Mouse (Mus musculus): ENCODE data around the gene Casc1. TPM values are rescaled to one million over a fixed set of nuclear protein-coding genes. Genes with fewer than 3 reads are reported as not detected.
A peak's percentile ranks its signal among the peaks of the same experiment; 100 is the strongest.

Gene Casc1
- total RNA-seq (2012; rRNA removed) (0.15 and 0.20 TPM in 2 replicates), polyA plus RNA-seq (2012; ENCODE audit: insufficient read depth in 1 of 2, insufficient read length in 2 of 2, low read depth in 1 of 2, low replicate concordance in 2 of 2, missing spikeins in 1 of 2) (under 1 TPM in 1 of 2 experiments, not detected in 1; 0.22 TPM)

DNA sequence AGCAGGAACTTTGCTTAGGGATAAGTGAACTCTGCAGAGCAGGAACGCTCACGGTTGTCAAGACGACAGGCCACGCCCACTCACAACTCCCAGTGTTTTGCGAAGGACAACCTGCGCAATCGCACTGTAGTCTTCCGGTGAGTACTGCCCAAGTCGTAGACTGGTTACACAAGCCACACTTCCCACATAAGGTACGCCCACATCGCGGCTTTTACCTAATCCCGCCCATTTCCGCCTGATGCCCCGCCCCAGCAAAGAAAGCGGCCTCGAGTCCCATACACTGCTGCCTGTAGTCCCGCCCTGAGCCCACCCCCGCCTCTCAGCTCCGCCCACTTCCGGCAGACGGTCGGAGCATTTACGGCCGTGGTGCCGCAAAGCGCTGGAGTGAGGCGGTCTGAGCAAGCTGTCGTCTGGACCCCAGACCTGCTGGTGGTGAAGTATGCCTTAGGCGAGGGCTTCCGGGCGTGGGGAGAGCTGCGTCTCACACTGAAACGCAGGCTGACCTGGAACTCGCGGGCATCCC lies at the start of gene Casc1, which contains the start of gene Etfrf1:
Gene Casc1, minus strand, starts transcription at position 190 of the 523 bp plus-strand sequence.
Gene Etfrf1, plus strand, starts transcription at position 319 of the 523 bp plus-strand sequence.
- no peaks in the 10 kb centered on the region for H3K27me3 ChIP-seq (ENCODE audit: control insufficient read depth in 1 of 2, insufficient read depth in 2 of 2, low read length in 2 of 2)
- peak within 1 kb of the TSS; percentile 77 to 78 for H3K4me3 ChIP-seq (ENCODE audit: control insufficient read depth in 1 of 2, insufficient read depth in 1 of 2, low read depth in 2 of 2, low read length in 2 of 2)
- H3K27ac ChIP-seq (ENCODE audit: control insufficient read depth, low read depth, low read length): peak within 1 kb of the TSS; percentile 80
- H3K4me1 ChIP-seq (ENCODE audit: control insufficient read depth in 1 of 2, insufficient read depth in 2 of 2, low read length in 2 of 2): peaks cover 0 to 3% of the 10 kb centered on the region in 2 experiments; a peak in 3 of 4 replicates
- no peaks in the 10 kb centered on the region for H3K9me3 ChIP-seq (replicated peaks; ENCODE audit: insufficient read depth, low read length)
- DNase-seq (ENCODE audit: low read depth, low spot score): peak; percentile 99
- H3K79me2 ChIP-seq (ENCODE audit: control insufficient read depth, insufficient read depth, low read length, poor library complexity): peaks cover 5% of the 10 kb centered on the region
- TF ChIP-seq MAFK (IDR thresholded peaks at IDR 0.05; ENCODE audit: borderline replicate concordance, low read depth, low read length) (no peak), SIN3A (IDR thresholded peaks at IDR 0.05; ENCODE audit: low read length) (peak; percentile 98), MYC (IDR thresholded peaks at IDR 0.05; ENCODE audit: low read depth, low read length) (no peak), SMC3 (IDR thresholded peaks at IDR 0.05; ENCODE audit: low read depth, low read length) (no peak), USF1 (IDR thresholded peaks at IDR 0.05; ENCODE audit: low read depth, low read length) (peak; percentile 31; the same call in 1 of the 2 replicates), MAX (IDR thresholded peaks at IDR 0.05; ENCODE audit: low read length) (peak; percentile 16; the same call in 1 of the 2 replicates), TCF12 (IDR thresholded peaks at IDR 0.05; ENCODE audit: low read depth, low read length) (peak; percentile 57), CTCF (IDR thresholded peaks at IDR 0.05 in 2 of 3, conservative IDR thresholded peaks at IDR 0.05 in 1 of 3; ENCODE audit: control insufficient read depth in 1 of 3, insufficient read depth in 1 of 3, low read depth in 2 of 3, low read length in 3 of 3, poor library complexity in 1 of 3, severe bottlenecking in 1 of 3) (no peak), CHD1 (IDR thresholded peaks at IDR 0.05; ENCODE audit: low read depth, low read length) (no peak), BHLHE40 (IDR thresholded peaks at IDR 0.05; ENCODE audit: borderline replicate concordance, low read depth, low read length) (no peak), ELF1 (IDR thresholded peaks at IDR 0.05; ENCODE audit: low read depth, low read length) (peak; percentile 86), ETS1 (IDR thresholded peaks at IDR 0.05; ENCODE audit: low read depth, low read length) (no peak), NELFE (IDR thresholded peaks at IDR 0.05; ENCODE audit: low read depth, low read length) (peak; percentile 89), USF2 (IDR thresholded peaks at IDR 0.05; ENCODE audit: borderline replicate concordance in 1 of 2, insufficient read depth in 1 of 2, low read depth in 1 of 2, low read length in 2 of 2) (no peak), ZKSCAN1 (IDR thresholded peaks at IDR 0.05; ENCODE audit: low read depth, low read length) (no peak), POLR2AphosphoS5 (IDR thresholded peaks at IDR 0.05; ENCODE audit: borderline replicate concordance, low read depth, low read length) (no peak), ZMIZ1 (IDR thresholded peaks at IDR 0.05; ENCODE audit: low read depth, low read length) (peak; percentile 87), KAT2A (conservative IDR thresholded peaks at IDR 0.05; ENCODE audit: low read depth, low read length) (peak; percentile 75; the same call in 1 of the 2 replicates), MYB (IDR thresholded peaks at IDR 0.05; ENCODE audit: low read depth, low read length) (no peak), EP300 (IDR thresholded peaks at IDR 0.05; ENCODE audit: low read depth in 1 of 2, low read length in 2 of 2) (no peak), GATA1 (IDR thresholded peaks at IDR 0.05; ENCODE audit: low read depth, low read length) (no peak), MXI1 (IDR thresholded peaks at IDR 0.05; ENCODE audit: low read depth, low read length) (peak; percentile 92), E2F4 (IDR thresholded peaks at IDR 0.05; ENCODE audit: borderline replicate concordance, low read depth, low read length) (no peak), TBP (IDR thresholded peaks at IDR 0.05; ENCODE audit: low read depth, low read length) (peak; percentile 57; the same call in 1 of the 2 replicates), NRF1 (IDR thresholded peaks at IDR 0.05; ENCODE audit: insufficient read depth, low read depth, low read length, poor library complexity, severe bottlenecking) (peak; percentile 95), ZNF384 (IDR thresholded peaks at IDR 0.05; ENCODE audit: low read depth, low read length) (no peak), GABPA (IDR thresholded peaks at IDR 0.05; ENCODE audit: low read depth, low read length) (no peak), POLR2A (IDR thresholded peaks at IDR 0.05; ENCODE audit: control insufficient read depth in 1 of 2, insufficient read depth in 1 of 2, low read depth in 1 of 2, low read length in 2 of 2, poor library complexity in 1 of 2) (peak; percentile 94 to 96), RAD21 (IDR thresholded peaks at IDR 0.05; ENCODE audit: low read depth, low read length) (no peak), HCFC1 (IDR thresholded peaks at IDR 0.05; ENCODE audit: low read depth, low read length) (peak; percentile 89), CHD2 (IDR thresholded peaks at IDR 0.05; ENCODE audit: low read length) (no peak), POLR2AphosphoS2 (IDR thresholded peaks at IDR 0.05; ENCODE audit: low read length) (peak; percentile 86; the same call in 1 of the 2 replicates)
- peaks cover 0 to 8% of the 10 kb centered on the region in 2 experiments; a peak in 3 of 4 replicates for H3K36me3 ChIP-seq (ENCODE audit: control insufficient read depth in 1 of 2, insufficient read depth in 2 of 2, low read length in 2 of 2)
- peak within 1 kb of the TSS; percentile 83 for H3K9ac ChIP-seq (ENCODE audit: control insufficient read depth, low read depth, low read length, poor library complexity, severe bottlenecking)
